ENCODE assay signal across 8 mouse cellular contexts in genomic region chr9:30480464-30480863, GRCm38 (mm10). TPM values are rescaled to one million over a fixed set of nuclear protein-coding genes. Genes with fewer than 3 reads are reported as not detected.
A peak's percentile ranks its signal among the peaks of the same experiment; 100 is the strongest.
DNase-seq lines count a peak whose midpoint lies in the region; ATAC-seq and TF ChIP-seq lines count a peak whose summit lies in the region.

No protein-coding gene starts in this region.

- H3K4me1 ChIP-seq in heart, embryonic 11.5 days (ENCODE audit: control insufficient read depth, insufficient read depth, low read length) = no peaks in the 10 kb centered on the region
- H3K4me1 ChIP-seq in kidney, embryonic 16.5 days (ENCODE audit: insufficient read depth, low read length) = no peaks in the 10 kb centered on the region
- H3K4me1 ChIP-seq in stomach, embryonic 14.5 days (ENCODE audit: control insufficient read depth, insufficient read depth, low read length) = no peaks in the 10 kb centered on the region

- no peak for TF ChIP-seq POLR2A in brain, embryonic 14.5 days (IDR thresholded peaks at IDR 0.05; ENCODE audit: borderline replicate concordance, extremely low read depth, insufficient read depth, insufficient read length, poor library complexity, severe bottlenecking)

- H3K4me3 ChIP-seq in heart, embryonic 11.5 days (ENCODE audit: low read depth, low read length) = no peak overlapping the region
- H3K4me3 ChIP-seq in kidney, embryonic 16.5 days (ENCODE audit: low read length) = no peak overlapping the region
- no peak overlapping the region for H3K4me3 ChIP-seq in stomach, embryonic 14.5 days (ENCODE audit: low read depth, low read length)

- no peaks in the 10 kb centered on the region for H3K36me3 ChIP-seq in heart, embryonic 11.5 days (ENCODE audit: control insufficient read depth, insufficient read depth, low read length)
- H3K36me3 ChIP-seq in kidney, embryonic 16.5 days (ENCODE audit: insufficient read depth, low read length) = no peaks in the 10 kb centered on the region
- H3K36me3 ChIP-seq in stomach, embryonic 14.5 days (ENCODE audit: control insufficient read depth, insufficient read depth, low read length) = no peaks in the 10 kb centered on the region

- no peak overlapping the region for H3K4me2 ChIP-seq in heart, embryonic 11.5 days
- no peak overlapping the region for H3K4me2 ChIP-seq in kidney, embryonic 16.5 days (replicated peaks; ENCODE audit: low read depth, low read length)
- H3K4me2 ChIP-seq in stomach, embryonic 14.5 days (replicated peaks; ENCODE audit: low read depth, low read length) = no peak overlapping the region

- 2% methylated on average over 6 of the region's 6 CpGs for WGBS in heart, embryonic 11.5 days (ENCODE audit: insufficient replicate concordance)
- under 1% methylated on average over 6 of the region's 6 CpGs for WGBS in kidney, embryonic 16.5 days
- 3% methylated on average over 6 of the region's 6 CpGs for WGBS in stomach, embryonic 14.5 days

- no peak overlapping the region for H3K9ac ChIP-seq in heart, embryonic 11.5 days (ENCODE audit: low read depth, low read length)
- no peak overlapping the region for H3K9ac ChIP-seq in kidney, embryonic 16.5 days (replicated peaks; ENCODE audit: low read length)
- no peak overlapping the region for H3K9ac ChIP-seq in stomach, embryonic 14.5 days (replicated peaks; ENCODE audit: low read depth, low read length)

- H3K9me3 ChIP-seq in heart, embryonic 11.5 days (replicated peaks; ENCODE audit: control insufficient read depth, low read length) = no peaks in the 10 kb centered on the region
- no peaks in the 10 kb centered on the region for H3K9me3 ChIP-seq in kidney, embryonic 16.5 days (ENCODE audit: low read length)
- H3K9me3 ChIP-seq in stomach, embryonic 14.5 days (ENCODE audit: control insufficient read depth, low read depth, low read length) = no peaks in the 10 kb centered on the region

- ATAC-seq in erythroid progenitor cell, adult 5-6 weeks (replicated peaks; ENCODE audit: low FRiP score, poor library complexity, severe bottlenecking) = peak; percentile 49; the same call in 1 of the 2 replicates
- ATAC-seq in heart, embryonic 11.5 days (replicated peaks; ENCODE audit: insufficient number of reproducible peaks, low FRiP score, low TSS enrichment) = peak; percentile 59
- peak; percentile 86 for ATAC-seq in kidney, embryonic 16.5 days (ENCODE audit: low FRiP score, low TSS enrichment)
- ATAC-seq in stomach, embryonic 14.5 days (ENCODE audit: insufficient number of reproducible peaks, insufficient read depth, low FRiP score, low read depth) = peak; percentile 89; the same call in 1 of the 2 replicates

- peak; percentile 100 for TF ChIP-seq CTCF in brain, embryonic 14.5 days (IDR thresholded peaks at IDR 0.05; ENCODE audit: borderline replicate concordance, extremely low read depth, insufficient read depth, insufficient read length)

- DNase-seq in CD4-positive helper T cell, adult 2 months (ENCODE audit: low read depth, low spot score) = peak; percentile 80
- DNase-seq in brain, embryonic 14.5 days (ENCODE audit: low read depth) = peak; percentile 98
- peak; percentile 86 for DNase-seq in liver
- peak; percentile 53 to 76 for DNase-seq in natural killer cell, adult 2 months (ENCODE audit: low spot score in 2 of 2)

- no peaks in the 10 kb centered on the region for H3K27me3 ChIP-seq in heart, embryonic 11.5 days (ENCODE audit: control insufficient read depth, insufficient read depth, low read length)
- no peaks in the 10 kb centered on the region for H3K27me3 ChIP-seq in kidney, embryonic 16.5 days (ENCODE audit: insufficient read depth, low read length)
- H3K27me3 ChIP-seq in stomach, embryonic 14.5 days (ENCODE audit: control insufficient read depth, insufficient read depth, low read length) = no peaks in the 10 kb centered on the region

- H3K27ac ChIP-seq in heart, embryonic 11.5 days (ENCODE audit: low read depth, low read length) = no peak overlapping the region
- no peak overlapping the region for H3K27ac ChIP-seq in kidney, embryonic 16.5 days (ENCODE audit: low read length)
- H3K27ac ChIP-seq in stomach, embryonic 14.5 days (ENCODE audit: low read length) = no peak overlapping the region

RNA-seq across cellular contexts. Expression of gene Snx19, which starts 53.6 kb away (rescaled TPM):
- polyA plus RNA-seq in brain, embryonic 14.5 days (2012; rRNA removed) = 18.9 and 24.2 TPM in 2 replicates
- total RNA-seq in erythroid progenitor cell, adult 5-6 weeks (2015; ENCODE audit: low replicate concordance) = 2.5 and 4.6 TPM in 2 replicates
- 2.8 and 6.5 TPM in 2 replicates for total RNA-seq in erythroid progenitor cell, adult 5-6 weeks (2017; ENCODE audit: low replicate concordance)
- polyA plus RNA-seq in heart, embryonic 11.5 days (2014; fragmentation: Nextera tagmentation; extraction: Ambion mirVana) = 15.0 and 19.0 TPM in 2 replicates
- polyA plus RNA-seq in kidney, embryonic 16.5 days (2015; fragmentation: Nextera tagmentation; extraction: Ambion mirVana) = 20.5 and 22.1 TPM in 2 replicates
- 21.3 and 24.7 TPM in 2 replicates for polyA plus RNA-seq in stomach, embryonic 14.5 days (2014; fragmentation: Nextera tagmentation; extraction: Ambion mirVana)
